Mouse (Mus musculus) stomach, postnatal 0 days (tissue): ENCODE data around the gene Mdk.

Experiments
- CTCF ChIP-seq: IDR thresholded peaks from 2 replicates; pipeline ENCODE4 v1.5.1; 2016; ENCODE audit warnings: antibody characterized with exemption, low read depth, mild to moderate bottlenecking, moderate library complexity
- EP300 ChIP-seq: optimal IDR thresholded peaks from 2 replicates; pipeline ENCODE3; 2016; ENCODE audit warnings: antibody characterized with exemption

DNA sequence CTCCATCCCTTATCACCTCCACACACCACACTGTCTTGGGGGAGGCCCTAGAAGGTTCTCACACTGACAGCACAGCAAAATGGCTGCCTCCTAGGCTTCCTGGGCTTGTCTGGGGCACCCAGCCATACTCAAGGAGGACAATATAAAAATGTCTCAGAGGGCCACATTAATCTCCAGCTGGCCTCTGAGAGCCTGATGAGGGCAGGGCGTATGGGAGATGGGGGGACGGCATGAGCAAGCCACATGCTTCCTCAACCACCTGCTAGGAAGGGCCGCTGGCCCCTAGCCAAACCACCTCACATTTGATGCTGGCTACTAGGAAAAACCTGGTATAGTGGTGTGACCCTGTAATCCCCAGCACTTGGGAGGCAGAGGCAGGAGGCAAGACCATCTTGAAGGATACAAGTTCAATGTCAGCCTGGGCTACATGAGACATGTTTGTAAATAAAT, 16.7 kb upstream of the Mdk start:
- TF ChIP-seq CTCF (no peak), EP300 (no peak)
